Mouse (Mus musculus) layer of hippocampus, postnatal 14 days (tissue): ENCODE data around the gene Olfr1371. TPM values are rescaled to one million over a fixed set of nuclear protein-coding genes. Genes with fewer than 3 reads are reported as not detected.
"Not testable (repeated sequence)": the region's sequence is repeated elsewhere in the genome, so short reads cannot be mapped to it uniquely, and the experiment has no call there.

Experiments used
- DNase-seq, 2 experiments: peaks; one replicate each; pipeline ENCODE4 v3.0.0; 2021 to 2022; ENCODE audit warnings: low spot score in 2 of 2, mixed read lengths in 1 of 2
- total RNA-seq, 2 experiments: library from RNA; stranded (reverse); gene quantifications; 2 replicates each; pipeline ENCODE4 v1.2.3; 2021

The Olfr1371 gene
- total RNA-seq, 2 experiments from 2014 or later, result not detected

- no peak for DNase-seq
Measured at GRCm38 (mm10) chr11:52225986-52226599, 12.3 kb upstream of the Olfr1371 start.

- DNase-seq, result no peak
Measured at GRCm38 (mm10) chr11:52223968-52224682, 10.3 kb upstream of the Olfr1371 start.

GRCm38 (mm10) chr11:52222891-52223290 lies 9.1 kb upstream of the Olfr1371 start:
- DNase-seq, result no peak

- DNase-seq, result not testable (repeated sequence)
Measured at GRCm38 (mm10) chr11:52221921-52222320, 8.1 kb upstream of the Olfr1371 start.

GRCm38 (mm10) chr11:52220282-52220681 lies 6.5 kb upstream of the Olfr1371 start:
- DNase-seq, result peak; percentile 71 to 78

- not testable (repeated sequence) for DNase-seq
Measured at GRCm38 (mm10) chr11:52196496-52197023, 17.2 kb downstream of the Olfr1371 start.

GRCm38 (mm10) chr11:52180651-52181050 lies 33.1 kb downstream of the Olfr1371 start:
- not testable (repeated sequence) for DNase-seq

GRCm38 (mm10) chr11:52179897-52180296 lies 33.9 kb downstream of the Olfr1371 start:
- not testable (repeated sequence) for DNase-seq

- DNase-seq, result no peak
Measured at GRCm38 (mm10) chr11:52168461-52168860, 45.3 kb downstream of the Olfr1371 start.

GRCm38 (mm10) chr11:52167901-52168302 lies 45.9 kb downstream of the Olfr1371 start:
- DNase-seq, result not testable (repeated sequence)

- no peak for DNase-seq
Measured at GRCm38 (mm10) chr11:52167126-52167525, 46.7 kb downstream of the Olfr1371 start.

GRCm38 (mm10) chr11:52163926-52164325 lies 49.9 kb downstream of the Olfr1371 start:
- DNase-seq, result no peak

Other genes with a start within 250 kb of the Olfr1371 start
- gene Cdkn2aipnl, start 246.3 kb downstream of the Olfr1371 start, total RNA-seq, result 10 to 100 TPM; 28.7 to 33.7 TPM
- gene Ube2b, start 213.2 kb downstream of the Olfr1371 start, total RNA-seq, result 100 to 1,000 TPM; 166 to 171 TPM
- 10 to 100 TPM; 20.4 to 20.8 TPM for gene Cdkl3, start 209.8 kb downstream of the Olfr1371 start, total RNA-seq
- gene Ppp2ca, start 115.3 kb downstream of the Olfr1371 start, total RNA-seq, result 100 to 1,000 TPM; 128 to 136 TPM
- gene Olfr1373, start 68.5 kb downstream of the Olfr1371 start, total RNA-seq, result not detected
- gene Skp1a, start 18.0 kb upstream of the Olfr1371 start, total RNA-seq, result 100 to 1,000 TPM; 467 to 471 TPM
- 1 to 10 TPM; 6.0 to 6.3 TPM for gene Tcf7, start 69.0 kb upstream of the Olfr1371 start, total RNA-seq
- 100 to 1,000 TPM; 564 to 569 TPM for gene Vdac1, start 146.9 kb upstream of the Olfr1371 start, total RNA-seq
- 10 to 100 TPM; 82.2 to 82.4 TPM for gene 9530068E07Rik, start 182.4 kb upstream of the Olfr1371 start, total RNA-seq